Mouse (Mus musculus): ENCODE results near the gene Xpo5.

The Xpo5 gene

DNA sequence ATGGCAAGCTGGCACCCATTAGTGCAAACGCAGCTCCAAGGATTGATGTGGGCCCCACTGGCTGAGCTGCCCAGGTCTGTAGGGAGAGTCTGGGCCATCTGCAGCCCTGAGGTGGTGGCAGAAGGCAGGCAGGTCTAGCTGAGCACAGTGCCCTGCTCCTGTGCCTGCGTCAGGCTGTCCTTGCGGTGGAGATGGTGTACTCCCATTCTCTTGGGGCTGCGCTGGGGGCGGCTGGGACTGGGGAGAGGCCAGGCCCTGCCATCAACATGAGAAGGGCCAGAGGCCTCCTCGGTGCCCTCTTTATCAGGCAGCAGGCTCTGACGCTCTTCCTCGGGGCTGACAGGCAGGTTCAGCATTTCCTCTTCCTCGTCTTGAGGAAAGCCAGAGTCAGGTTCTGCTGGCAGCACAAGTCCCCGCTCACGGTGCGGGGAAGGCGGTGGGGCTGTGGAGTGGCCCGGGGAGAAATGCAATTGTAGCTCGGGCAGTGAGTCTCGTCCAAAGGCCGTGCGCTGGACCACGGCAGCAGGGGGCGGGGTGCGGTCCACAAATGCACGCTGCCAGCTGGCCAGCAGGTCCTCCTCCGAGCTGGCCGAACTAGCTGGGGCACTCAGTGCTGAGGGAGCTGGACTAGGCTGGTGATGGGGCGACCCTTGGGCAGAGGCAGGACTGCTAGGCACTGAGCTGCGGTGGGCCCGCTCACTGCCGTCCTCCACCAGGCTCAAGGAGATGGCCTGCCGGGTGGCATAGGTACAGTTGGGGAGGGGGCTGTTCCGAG, 55.9 kb downstream of the Xpo5 start:
- no peak for DNase-seq (ENCODE audit: low spot score in 2 of 2)

DNA sequence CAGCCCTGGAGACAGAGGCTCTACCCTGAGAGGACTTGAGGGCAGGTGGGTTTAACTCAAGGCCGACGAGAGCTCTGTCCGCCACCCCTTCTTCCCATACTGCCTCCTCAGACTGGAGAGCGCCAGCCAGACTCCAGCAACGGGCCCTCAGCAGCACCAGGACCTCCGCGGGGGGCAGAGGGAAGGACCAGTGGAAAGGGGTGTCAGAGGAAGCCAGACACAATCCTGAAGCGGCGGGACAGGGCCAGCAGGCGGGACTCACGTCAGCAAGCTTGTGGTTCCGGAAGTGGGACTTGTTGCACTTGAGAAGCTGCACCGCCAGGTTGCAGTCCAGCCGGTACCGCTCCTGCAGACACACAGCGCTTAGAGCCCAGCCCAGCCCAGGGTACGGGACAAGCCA, 57.1 kb downstream of the Xpo5 start:
- no peak for DNase-seq (ENCODE audit: low spot score in 2 of 2)

DNA sequence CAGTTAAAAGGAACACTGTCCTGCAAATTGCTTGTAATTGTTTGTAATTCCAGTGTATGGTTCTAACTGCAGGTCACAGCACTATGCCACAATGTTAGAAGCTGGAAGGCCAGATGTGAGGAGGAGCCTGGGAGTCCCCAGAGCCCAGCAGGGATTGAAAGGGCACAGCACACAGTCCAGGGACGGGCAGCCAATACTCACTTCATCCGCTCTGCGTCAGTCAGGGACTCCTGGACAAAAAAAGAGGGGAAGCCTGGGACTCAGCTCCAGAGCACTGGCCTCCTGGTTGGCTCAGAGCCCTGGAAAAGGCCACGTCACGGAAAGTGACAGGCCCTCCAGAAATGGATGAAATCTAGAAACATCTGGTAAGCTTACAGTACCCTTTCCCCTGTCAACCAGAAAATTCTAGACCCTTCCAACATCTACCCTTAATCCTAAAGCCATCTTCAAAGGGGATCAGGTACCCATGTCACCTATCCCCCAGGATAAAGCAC, 59.7 kb downstream of the Xpo5 start:
- DNase-seq (ENCODE audit: low spot score in 2 of 2) = no peak

GRCm38 (mm10) chr17:46265502-46265901, 62.9 kb downstream of the Xpo5 start:
- DNase-seq (ENCODE audit: low spot score in 2 of 2) = no peak

- peak; percentile 69 to 82 for DNase-seq (ENCODE audit: low spot score in 2 of 2)
These were observed 63.5 kb downstream of the Xpo5 start for GRCm38 (mm10) chr17:46265918-46266618.

DNA sequence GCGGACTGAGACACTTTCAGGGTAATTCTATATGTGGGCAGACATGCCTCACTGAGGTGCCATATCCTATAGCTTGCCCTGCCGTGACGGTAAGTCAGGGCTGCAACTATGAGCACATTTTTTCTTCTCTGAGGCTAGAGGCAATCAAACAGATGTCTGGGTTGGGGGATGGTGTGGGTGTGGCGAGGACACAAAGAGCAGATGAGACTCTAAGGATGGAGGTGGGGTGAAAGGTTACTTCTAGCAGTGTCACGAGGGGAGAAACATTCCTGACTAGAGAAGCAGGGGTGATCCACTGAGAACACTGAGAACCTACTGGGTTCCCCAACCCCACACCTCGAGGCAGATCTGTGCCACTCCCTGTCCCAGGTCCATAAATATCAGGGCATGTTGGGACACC, 64.4 kb downstream of the Xpo5 start:
- no peak for DNase-seq (ENCODE audit: low spot score in 2 of 2)

DNA sequence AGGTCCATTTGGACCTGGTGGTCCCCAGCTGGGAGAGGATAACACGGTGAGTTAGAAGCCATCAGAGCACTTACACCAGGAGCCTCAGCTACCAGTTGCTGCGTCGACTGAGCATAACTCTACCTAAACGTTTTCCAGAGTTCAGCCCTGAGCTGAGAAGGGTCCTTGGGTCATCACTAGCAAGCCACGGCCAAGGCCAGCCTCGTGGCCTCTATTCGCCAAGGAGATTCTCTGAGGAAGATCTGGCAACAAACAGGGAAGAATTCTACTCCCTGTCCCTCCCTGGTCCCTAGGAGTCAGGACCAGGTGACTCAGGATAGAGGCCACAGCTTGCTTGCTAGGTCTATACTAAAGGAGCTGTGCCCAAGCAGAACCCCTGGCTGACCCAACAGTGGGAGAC, 64.9 kb downstream of the Xpo5 start:
- DNase-seq (ENCODE audit: low spot score in 2 of 2) = no peak

- DNase-seq (ENCODE audit: low spot score in 2 of 2) = no peak
These were observed 65.6 kb downstream of the Xpo5 start for GRCm38 (mm10) chr17:46268026-46268720.

DNA sequence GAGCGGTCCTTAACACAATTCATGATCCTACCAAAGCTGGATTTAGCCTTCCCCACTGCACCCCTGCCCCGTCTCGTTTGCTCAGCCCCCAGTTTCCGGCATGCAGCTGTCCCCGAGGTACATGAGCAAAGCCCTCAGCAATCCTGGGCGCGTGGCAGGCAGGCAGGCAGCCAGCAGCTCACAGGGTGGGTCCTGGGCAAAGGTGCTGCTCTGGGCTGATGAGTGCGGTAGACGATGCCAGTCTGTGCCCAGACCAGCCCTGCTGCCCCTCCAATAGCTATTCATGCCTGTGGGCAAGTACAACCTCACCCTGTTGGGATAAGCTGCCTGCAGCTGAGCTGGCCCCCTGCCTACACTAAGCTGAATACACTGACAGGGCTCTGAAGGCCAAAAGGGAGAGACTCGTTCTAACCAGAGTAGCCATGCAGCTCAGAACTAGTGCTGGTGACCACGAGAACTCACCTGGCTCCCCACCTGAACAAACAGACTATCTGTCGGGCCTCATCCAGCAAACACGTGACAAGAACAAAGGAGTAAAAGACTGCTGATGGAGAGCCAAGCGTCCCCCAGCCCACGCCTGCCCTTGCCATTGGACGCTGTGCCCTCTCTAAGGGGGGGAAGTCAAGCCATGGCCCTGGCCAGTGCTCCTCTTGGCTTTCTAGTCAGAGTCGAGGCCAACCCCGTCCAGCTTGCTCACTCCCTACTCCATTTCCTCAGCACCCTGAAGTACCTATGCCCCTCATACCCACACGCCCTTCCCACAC, 67.4 kb downstream of the Xpo5 start:
- DNase-seq (ENCODE audit: low spot score in 2 of 2) = peak in 1 of 2 experiments; percentile 57

- DNase-seq (ENCODE audit: low spot score in 2 of 2) = no peak
These were observed 69.5 kb downstream of the Xpo5 start for GRCm38 (mm10) chr17:46272058-46272457.

GRCm38 (mm10) chr17:46272675-46273074, 70.1 kb downstream of the Xpo5 start:
- DNase-seq (ENCODE audit: low spot score in 2 of 2) = no peak

GRCm38 (mm10) chr17:46273803-46274236, 71.2 kb downstream of the Xpo5 start:
- no peak for DNase-seq (ENCODE audit: low spot score in 2 of 2)

GRCm38 (mm10) chr17:46274465-46274864, 71.9 kb downstream of the Xpo5 start:
- DNase-seq (ENCODE audit: low spot score in 2 of 2) = no peak

DNA sequence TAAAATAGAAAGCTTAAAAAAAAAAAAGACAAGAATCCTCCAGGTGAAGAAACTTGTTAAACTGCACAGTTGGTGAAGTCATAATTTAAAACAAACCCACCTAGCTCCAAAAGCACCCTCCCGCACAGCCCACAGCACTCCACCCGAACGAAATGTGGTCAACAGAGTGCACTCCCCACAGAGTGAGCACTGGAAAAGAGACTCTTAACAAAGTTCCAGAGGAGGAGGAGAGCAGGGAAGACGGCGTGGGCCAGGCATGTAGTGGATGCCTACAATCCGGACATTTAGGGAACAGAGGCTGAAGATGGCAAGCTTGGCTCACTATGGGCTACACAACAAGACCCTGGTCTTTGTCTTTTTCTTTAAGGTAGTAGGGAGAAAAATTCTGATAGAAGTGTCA, 72.5 kb downstream of the Xpo5 start:
- no peak for DNase-seq (ENCODE audit: low spot score in 2 of 2)

GRCm38 (mm10) chr17:46275506-46275905, 72.9 kb downstream of the Xpo5 start:
- DNase-seq (ENCODE audit: low spot score in 2 of 2) = no peak

GRCm38 (mm10) chr17:46277586-46277985, 75.0 kb downstream of the Xpo5 start:
- no peak for DNase-seq (ENCODE audit: low spot score in 2 of 2)

GRCm38 (mm10) chr17:46278011-46278765, 75.6 kb downstream of the Xpo5 start:
- no peak for DNase-seq (ENCODE audit: low spot score in 2 of 2)

GRCm38 (mm10) chr17:46282483-46283123, 80.0 kb downstream of the Xpo5 start, which contains the start of gene Tjap1:
Tjap1 (minus strand) TSS chr17:46283026.
- peak; percentile 77 to 80 for DNase-seq (ENCODE audit: low spot score in 2 of 2)

DNA sequence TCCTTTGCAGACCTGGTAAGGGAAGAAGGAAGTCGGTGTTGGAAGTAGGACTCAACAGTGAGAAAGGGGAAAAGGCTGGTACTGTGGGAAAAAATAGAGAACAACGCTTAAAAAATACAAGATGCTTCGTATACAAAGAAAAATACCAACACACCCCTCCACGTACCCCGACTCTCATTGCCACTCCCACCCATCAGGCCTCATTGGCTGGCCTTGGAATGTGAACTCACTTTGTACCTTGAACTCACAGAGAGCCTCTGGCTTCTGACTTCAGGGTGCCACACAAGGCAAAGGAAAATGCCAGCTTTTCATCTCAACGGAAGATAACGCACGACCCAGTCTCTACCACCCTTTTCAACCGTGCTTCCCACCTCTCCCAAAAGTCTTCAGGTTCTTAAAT, 80.6 kb downstream of the Xpo5 start:
- DNase-seq (ENCODE audit: low spot score in 2 of 2) = no peak

GRCm38 (mm10) chr17:46283911-46284310, 81.3 kb downstream of the Xpo5 start:
- DNase-seq (ENCODE audit: low spot score in 2 of 2) = no peak
